Mouse (Mus musculus) hindbrain, embryonic 11.5 days (tissue): ENCODE measurements around the gene Foxp3. TPM values are rescaled to one million over a fixed set of nuclear protein-coding genes. Genes with fewer than 3 reads are reported as not detected.

Experiments used
- ATAC-seq: fragments of 200-750 bp; cut with Nextera tagmentation; 2 replicates; pipeline ENCODE4 v1.8.0; 2017; ENCODE audit warnings: mild to moderate bottlenecking, moderate TSS enrichment, moderate library complexity; ENCODE audit not compliant: low FRiP score
- DNase-seq: peaks from one replicate; pipeline ENCODE4 v3.0.0-alpha.2; 2015; ENCODE audit warnings: low spot score
- H3K27ac ChIP-seq: fragments of 300-500 bp; sonication (generic); 2 replicates; pipeline ENCODE4 v1.5.1; 2014; ENCODE audit warnings: mild to moderate bottlenecking, low read depth, low read length
- H3K27me3 ChIP-seq: fragments of 300-500 bp; sonication (generic); 2 replicates; pipeline ENCODE4 v1.6.1; 2014; ENCODE audit warnings: mild to moderate bottlenecking, low read length, moderate library complexity, mixed read lengths; ENCODE audit not compliant: control insufficient read depth, insufficient read depth
- H3K36me3 ChIP-seq: fragments of 300-500 bp; sonication (generic); 2 replicates; pipeline ENCODE4 v1.6.1; 2014; ENCODE audit warnings: mild to moderate bottlenecking, low read length, moderate library complexity, mixed read lengths; ENCODE audit not compliant: control insufficient read depth, insufficient read depth
- H3K4me1 ChIP-seq: fragments of 300-500 bp; sonication (generic); replicated peaks from 2 replicates; pipeline ENCODE4 v1.6.1; 2014; ENCODE audit warnings: low read length, mixed read lengths; ENCODE audit not compliant: control insufficient read depth, insufficient read depth
- H3K4me2 ChIP-seq: fragments of 300-500 bp; sonication (generic); replicated peaks from 2 replicates; pipeline ENCODE4 v1.6.1; 2014; ENCODE audit warnings: mild to moderate bottlenecking, low read depth, low read length
- H3K4me3 ChIP-seq: fragments of 300-500 bp; sonication (generic); 2 replicates; pipeline ENCODE4 v1.5.1; 2014; ENCODE audit warnings: low read depth, low read length
- H3K9ac ChIP-seq: fragments of 300-500 bp; sonication (generic); 2 replicates; pipeline ENCODE4 v1.6.1; 2014; ENCODE audit warnings: low read depth, low read length
- H3K9me3 ChIP-seq: fragments of 300-500 bp; sonication (generic); 2 replicates; pipeline ENCODE4 v1.6.1; 2016; ENCODE audit warnings: low read length; ENCODE audit not compliant: control insufficient read depth
- WGBS: fragments of 180-500 bp; shearing (Covaris S2); extraction: QIAGEN DNeasy Blood & Tissue Kit; methylation state at CpG from one replicate; pipeline ENCODE4 v1.1.7; 2014; 5-methylcytosine and 5-hydroxymethylcytosine counted together
- polyA plus RNA-seq: library from polyadenylated mRNA; unstranded; fragments of >200 nt; fragmentation: Nextera tagmentation; extraction: Ambion mirVana; gene quantifications from 2 replicates; pipeline ENCODE4 v1.2.1, GENCODE M21; 2014

The Foxp3 gene
- polyA plus RNA-seq, 1 experiment from 2014 or later = not detected

GRCm38 (mm10) chrX:7638401-7639091 is 65.1 kb downstream of the Foxp3 start, which contains the start of gene Syp:
Syp (plus strand) TSS chrX:7638471.
- H3K36me3 ChIP-seq = no peaks in the 10 kb centered on the region
- peak within 1 kb of the TSS; percentile 45 for H3K9ac ChIP-seq
- ATAC-seq = peak; percentile 83
- H3K27me3 ChIP-seq = no peaks in the 10 kb centered on the region
- H3K27ac ChIP-seq = peak within 1 kb of the TSS; percentile 24; the same call in 1 of the 2 replicates
- H3K9me3 ChIP-seq = no peaks in the 10 kb centered on the region
- WGBS = 20% methylated on average over 22 of the region's 42 CpGs
- DNase-seq = peak; percentile 86
- H3K4me3 ChIP-seq = peak within 1 kb of the TSS; percentile 51
- H3K4me2 ChIP-seq = peak within 1 kb of the TSS; percentile 45
- no peaks in the 10 kb centered on the region for H3K4me1 ChIP-seq

GRCm38 (mm10) chrX:7639536-7640325 is 66.3 kb downstream of the Foxp3 start:
- H3K4me3 ChIP-seq = peak overlapping the region; percentile 51
- ATAC-seq (peak; percentile 25; the same call in 1 of the 2 replicates), DNase-seq (no peak)
- H3K4me1 ChIP-seq = no peaks in the 10 kb centered on the region
- no peak overlapping the region for H3K27ac ChIP-seq
- H3K9ac ChIP-seq = 0 out of 2 replicates have a peak overlapping the region, but pooled peaks have one; percentile 7
- H3K27me3 ChIP-seq = no peaks in the 10 kb centered on the region
- WGBS = 23% methylated on average over 13 of the region's 13 CpGs
- H3K4me2 ChIP-seq = peak overlapping the region; percentile 45
- H3K36me3 ChIP-seq = no peaks in the 10 kb centered on the region
- no peaks in the 10 kb centered on the region for H3K9me3 ChIP-seq

- DNase-seq (no peak), ATAC-seq (no peak)
- Histone ChIP-seq H3K9me3 (no peaks in the 10 kb centered on the region), H3K4me1 (no peaks in the 10 kb centered on the region), H3K36me3 (no peaks in the 10 kb centered on the region), H3K27me3 (no peaks in the 10 kb centered on the region), H3K27ac (no peak overlapping the region), H3K9ac (no peak overlapping the region), H3K4me2 (no peak overlapping the region), H3K4me3 (no peak overlapping the region)
- WGBS = 36% methylated on average over 11 of the region's 12 CpGs
These were observed 67.3 kb downstream of the Foxp3 start for GRCm38 (mm10) chrX:7640785-7641184.

Other genes starting within 250 kb of the Foxp3 start
- 0.45 and 0.83 TPM in 2 replicates for gene Usp27x, start 197.8 kb upstream of the Foxp3 start, polyA plus RNA-seq
- gene Ppp1r3f, start 639 bp downstream of the Foxp3 start, polyA plus RNA-seq = 1.3 and 1.6 TPM in 2 replicates
- 22.4 and 25.8 TPM in 2 replicates for gene Ccdc22, start 31.9 kb downstream of the Foxp3 start, polyA plus RNA-seq
- 0.04 TPM in 1 of 2 replicates, not detected in the other for gene Cacna1f, start 33.4 kb downstream of the Foxp3 start, polyA plus RNA-seq
- 13.9 and 14.5 TPM in 2 replicates for gene Syp, start 64.8 kb downstream of the Foxp3 start, polyA plus RNA-seq
- gene Prickle3, start 83.6 kb downstream of the Foxp3 start, polyA plus RNA-seq = 1.9 and 2.5 TPM in 2 replicates
- 45.7 and 49.3 TPM in 2 replicates for gene Plp2, start 97.7 kb downstream of the Foxp3 start, polyA plus RNA-seq
- gene Magix, start 107.6 kb downstream of the Foxp3 start, polyA plus RNA-seq = 0.07 and 0.25 TPM in 2 replicates
- 35.6 and 47.7 TPM in 2 replicates for gene Gpkow, start 123.5 kb downstream of the Foxp3 start, polyA plus RNA-seq
- 16.1 and 18.7 TPM in 2 replicates for gene Wdr45, start 140.7 kb downstream of the Foxp3 start, polyA plus RNA-seq
- gene Gm45208, start 148.6 kb downstream of the Foxp3 start, polyA plus RNA-seq = not detected in 2 replicates
- 98.3 and 108 TPM in 2 replicates for gene Praf2, start 154.8 kb downstream of the Foxp3 start, polyA plus RNA-seq
- 19.9 and 21.5 TPM in 2 replicates for gene Ccdc120, start 177.3 kb downstream of the Foxp3 start, polyA plus RNA-seq
- gene Tfe3, start 188.9 kb downstream of the Foxp3 start, polyA plus RNA-seq = 18.5 and 21.7 TPM in 2 replicates
- gene Gripap1, start 216.1 kb downstream of the Foxp3 start, polyA plus RNA-seq = 46.1 and 53.6 TPM in 2 replicates
- gene Kcnd1, start 248.6 kb downstream of the Foxp3 start, polyA plus RNA-seq = 1.6 and 2.2 TPM in 2 replicates